Mouse (Mus musculus): ENCODE data around the gene Ptges2.

Gene Ptges2

GRCm38 (mm10) chr2:32418430-32419151 lies 22.9 kb downstream of the Ptges2 start:
- DNase-seq = no peak

- DNase-seq = no peak
These were observed 23.7 kb downstream of the Ptges2 start for GRCm38 (mm10) chr2:32419359-32419758.

DNA sequence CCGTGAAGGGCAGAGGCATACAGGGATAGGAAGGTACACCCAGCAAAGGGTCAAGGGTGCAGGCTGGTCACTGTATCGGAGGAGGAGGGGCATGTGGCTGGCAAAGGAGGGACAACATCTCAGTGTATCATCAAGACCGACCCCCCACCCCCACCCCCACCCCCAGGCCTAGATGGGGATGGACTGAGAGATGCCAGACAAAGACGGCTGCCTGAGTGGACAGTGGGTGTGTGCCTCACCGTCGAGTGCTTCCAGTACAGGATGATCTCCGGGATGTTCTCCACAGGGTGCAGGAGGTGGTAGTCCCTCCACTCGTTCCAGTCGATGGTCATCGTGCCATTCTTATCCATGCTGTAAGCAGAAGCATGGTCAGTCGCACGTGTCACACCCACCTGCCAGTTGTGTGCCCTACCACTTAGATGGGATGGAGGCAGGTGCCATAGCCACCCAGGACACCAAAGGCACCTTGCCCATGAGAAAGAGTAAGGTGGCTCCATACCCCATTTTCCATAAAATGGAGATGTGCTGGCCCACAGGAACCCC lies 24.4 kb downstream of the Ptges2 start:
- no peak for DNase-seq

- no peak for DNase-seq
These were observed 25.0 kb downstream of the Ptges2 start for GRCm38 (mm10) chr2:32420647-32421046.

GRCm38 (mm10) chr2:32421851-32422251 lies 26.2 kb downstream of the Ptges2 start:
- no peak for DNase-seq

GRCm38 (mm10) chr2:32423481-32424331 lies 28.0 kb downstream of the Ptges2 start:
- peak; percentile 65 for DNase-seq

GRCm38 (mm10) chr2:32424796-32425195 lies 29.1 kb downstream of the Ptges2 start:
- DNase-seq = no peak

DNA sequence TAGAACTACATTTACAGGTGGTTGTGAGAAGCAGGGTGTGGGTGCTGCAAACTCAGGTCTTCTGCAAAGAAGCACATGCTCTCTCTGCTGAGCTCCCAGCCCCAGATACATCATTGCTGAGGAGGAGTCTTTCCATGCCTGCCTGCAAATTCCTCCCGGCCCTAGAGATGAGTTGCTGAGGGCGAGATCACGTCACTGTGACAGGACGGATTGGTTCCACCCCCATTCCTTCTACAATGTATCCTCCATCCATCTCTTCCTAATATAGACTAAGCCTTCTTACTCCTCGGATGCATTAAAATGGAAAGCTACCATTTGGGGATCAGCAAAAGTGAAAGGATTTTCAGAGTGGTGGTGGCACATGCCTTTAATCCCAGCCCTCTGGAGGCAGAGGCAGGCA lies 29.9 kb downstream of the Ptges2 start:
- no peak for DNase-seq

- DNase-seq = no peak
These were observed 30.4 kb downstream of the Ptges2 start for GRCm38 (mm10) chr2:32426141-32426540.

- no peak for DNase-seq
These were observed 32.0 kb downstream of the Ptges2 start for GRCm38 (mm10) chr2:32427720-32428119.

- DNase-seq = peak; percentile 80
These were observed 32.6 kb downstream of the Ptges2 start for GRCm38 (mm10) chr2:32428262-32428722.

DNA sequence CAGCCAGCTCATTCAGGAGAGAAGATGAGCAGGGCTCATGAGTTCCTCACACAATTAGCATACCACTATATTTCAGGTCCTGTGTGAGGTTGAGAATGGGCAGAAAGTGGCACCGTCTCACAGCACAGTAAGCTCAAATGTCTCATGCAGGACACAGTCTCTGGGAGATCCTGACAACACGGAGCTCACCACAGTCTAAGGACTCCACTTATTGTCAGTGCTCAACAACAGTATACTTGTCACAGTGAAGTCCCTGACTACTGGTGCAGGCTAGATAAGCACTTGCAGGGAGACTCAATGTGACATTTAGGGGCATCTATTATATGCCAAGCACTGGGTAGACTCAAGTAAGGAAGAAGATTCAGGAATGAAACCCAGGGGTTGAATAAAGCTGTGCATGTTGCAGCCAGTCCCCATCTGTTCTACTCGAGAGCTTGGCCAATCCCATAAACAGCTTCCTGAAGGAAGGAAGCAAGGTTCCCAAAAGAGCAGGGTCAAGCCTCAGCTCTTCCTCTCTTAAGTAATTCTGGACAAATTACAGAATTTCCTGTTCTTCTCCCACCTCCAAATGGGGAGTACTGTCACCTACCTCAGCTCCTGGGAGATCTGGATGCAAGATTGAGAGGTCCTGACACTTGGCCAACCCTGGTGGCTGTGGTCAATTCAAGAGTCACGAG lies 33.7 kb downstream of the Ptges2 start:
- no peak for DNase-seq

DNA sequence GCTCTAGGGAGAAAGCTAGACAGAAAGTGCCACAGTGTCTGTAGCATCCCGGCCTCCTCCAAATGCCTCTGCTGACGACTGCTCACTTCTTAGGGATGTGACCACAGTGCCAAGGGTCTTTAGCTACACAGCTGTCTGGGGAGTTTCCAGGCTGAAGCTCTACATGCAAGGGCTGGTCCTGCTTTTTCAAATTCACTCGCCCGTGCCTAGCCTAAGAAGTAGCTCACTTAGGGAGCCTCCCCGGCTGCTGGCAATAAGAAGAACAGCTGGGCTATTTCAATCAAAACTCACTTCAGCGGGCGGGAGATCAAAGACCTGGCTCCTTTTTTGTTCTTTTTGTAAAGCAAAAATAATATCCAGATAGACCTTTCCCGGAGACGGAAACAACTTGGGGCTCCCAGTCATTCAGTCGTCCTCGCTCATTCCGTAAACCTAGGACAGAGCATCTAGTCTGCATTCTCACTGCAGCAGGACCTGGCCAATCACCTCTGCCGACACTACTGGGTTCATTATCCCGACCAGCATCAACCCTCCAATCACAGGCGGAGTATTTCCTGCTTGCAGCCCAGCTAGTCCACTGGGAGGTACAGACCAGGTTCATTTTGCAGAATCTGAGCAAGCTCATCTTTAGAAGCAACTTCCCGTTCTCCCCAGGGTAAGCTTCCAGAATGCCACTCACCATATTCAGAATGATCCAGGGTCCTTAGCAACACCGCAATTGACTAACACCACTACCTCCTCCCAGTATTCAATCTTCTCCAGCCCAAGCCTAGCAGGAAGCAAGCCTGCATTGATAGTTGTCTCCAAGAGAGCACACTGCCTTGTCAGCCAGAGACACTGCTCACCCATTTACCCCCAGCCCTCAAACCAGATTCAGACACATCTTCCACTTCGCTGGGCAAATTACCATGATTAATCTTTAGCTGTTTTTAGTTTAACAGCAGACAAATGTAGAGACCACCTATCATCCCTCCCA lies 35.3 kb downstream of the Ptges2 start:
- peak; percentile 94 for DNase-seq

DNA sequence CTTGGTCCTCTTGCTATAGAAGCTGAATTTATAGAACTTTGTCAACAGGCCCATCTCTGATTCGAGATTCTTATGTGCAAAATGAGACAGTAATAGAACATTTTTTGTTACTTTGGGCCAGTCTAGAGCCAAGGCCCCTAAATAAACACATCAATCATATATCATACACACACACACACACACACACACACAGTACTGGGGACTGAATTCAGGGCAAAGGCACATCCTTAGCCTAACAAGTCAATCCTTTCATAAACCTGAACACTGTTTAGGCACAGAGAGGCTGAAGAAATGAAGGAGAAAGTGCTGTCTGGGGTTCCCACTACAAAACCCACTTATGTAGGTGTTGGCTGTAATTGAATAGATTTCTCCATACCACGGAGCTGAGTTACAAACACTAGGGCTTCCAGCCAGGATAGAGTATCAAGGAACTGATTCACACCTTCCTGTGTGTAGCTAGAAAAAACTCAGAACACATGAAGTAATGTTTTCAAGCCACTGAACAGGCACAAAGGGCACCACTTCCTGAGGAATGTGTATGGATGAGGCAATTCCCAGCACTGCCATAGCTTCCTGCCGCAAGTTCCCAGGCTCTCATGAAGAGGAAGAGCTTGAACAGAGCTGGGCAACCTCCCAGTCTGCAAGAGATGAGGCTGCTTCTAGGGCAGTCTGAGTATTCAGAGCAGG lies 41.1 kb downstream of the Ptges2 start:
- no peak for DNase-seq

DNA sequence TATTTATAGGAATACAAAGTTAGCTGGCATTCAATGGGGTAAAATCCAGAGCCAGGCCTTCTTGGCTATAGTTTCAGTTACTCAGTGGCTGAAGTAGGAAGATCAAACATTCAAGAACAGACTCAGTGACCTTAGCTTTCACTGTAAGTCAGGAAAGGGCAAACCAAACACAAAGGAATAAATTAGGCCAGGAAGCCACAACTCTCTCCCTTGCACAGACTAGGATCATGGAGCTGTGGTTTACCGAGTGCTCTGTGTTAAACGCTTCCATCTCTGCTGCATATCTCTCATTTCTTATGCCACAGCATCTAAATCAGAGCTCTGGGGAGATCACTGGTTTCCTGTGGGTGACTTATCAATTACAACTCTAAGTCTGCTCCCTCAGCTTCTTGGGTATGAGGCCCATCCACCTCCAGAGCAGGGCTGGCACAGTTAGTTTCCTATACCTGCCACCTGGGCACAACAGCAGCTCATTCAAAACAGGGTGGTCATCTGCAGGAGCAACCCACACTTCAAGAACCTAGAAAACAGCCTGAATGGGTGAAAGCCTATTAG lies 42.0 kb downstream of the Ptges2 start:
- no peak for DNase-seq

- no peak for DNase-seq
These were observed 43.0 kb downstream of the Ptges2 start for GRCm38 (mm10) chr2:32438733-32439132.

GRCm38 (mm10) chr2:32439177-32439576 lies 43.5 kb downstream of the Ptges2 start:
- DNase-seq = no peak

DNA sequence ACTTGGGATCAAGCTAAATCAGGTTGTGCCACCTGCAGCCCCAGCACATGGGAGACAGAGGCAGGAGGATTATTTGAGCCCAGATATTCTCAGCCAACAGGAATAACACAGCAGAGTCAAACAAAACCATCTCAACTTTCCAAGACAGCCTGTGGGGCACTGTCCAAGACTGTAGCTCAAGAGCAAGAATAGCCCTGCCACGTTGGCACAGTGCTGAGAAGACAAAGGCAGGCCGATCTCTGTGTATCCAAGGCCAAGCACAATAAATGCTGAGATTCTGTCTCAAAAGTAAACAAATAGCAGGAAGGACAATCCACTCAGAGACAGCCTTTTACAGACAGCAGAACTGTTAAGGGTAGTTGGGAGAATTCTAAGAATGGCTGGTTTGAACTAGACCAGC lies 44.5 kb downstream of the Ptges2 start:
- no peak for DNase-seq

- no peak for DNase-seq
These were observed 44.9 kb downstream of the Ptges2 start for GRCm38 (mm10) chr2:32440632-32441031.

DNA sequence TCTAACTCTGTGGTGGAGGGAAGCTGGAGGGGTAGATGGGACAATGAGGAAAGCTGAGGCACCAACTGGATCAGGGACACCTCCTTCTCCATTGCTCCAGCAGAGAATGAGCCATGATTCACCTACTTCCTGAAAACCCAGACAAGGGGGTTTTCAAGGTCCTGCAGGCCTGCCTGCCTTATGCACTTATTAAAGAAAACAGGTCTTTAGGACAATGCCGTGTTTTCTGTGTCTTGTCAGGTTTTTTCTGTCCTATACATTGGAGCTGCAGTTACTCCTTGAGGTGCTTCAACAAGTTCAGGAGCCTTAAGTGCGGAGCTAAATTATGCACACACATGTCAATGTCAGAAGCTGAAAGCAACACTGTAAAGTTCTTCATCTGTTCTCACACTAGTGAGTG lies 45.9 kb downstream of the Ptges2 start:
- DNase-seq = no peak

- no peak for DNase-seq
These were observed 49.8 kb downstream of the Ptges2 start for GRCm38 (mm10) chr2:32445535-32445934.
